Mouse (Mus musculus): ENCODE measurements around the gene Olfr71.

Gene Olfr71

GRCm38 (mm10) chr4:43709869-43710268 lies at the start of gene Olfr71:
TSS of gene Olfr71 (minus strand) at chr4:43710255.
- no peak for DNase-seq

GRCm38 (mm10) chr4:43757213-43757612 lies 47.2 kb upstream of the Olfr71 start:
- no peak for DNase-seq

- DNase-seq = no peak
Measured at GRCm38 (mm10) chr4:43745187-43745586, 35.1 kb upstream of the Olfr71 start.

- DNase-seq = no peak
Measured at GRCm38 (mm10) chr4:43743099-43743498, 33.0 kb upstream of the Olfr71 start.

- no peak for DNase-seq
Measured at GRCm38 (mm10) chr4:43742637-43743036, 32.6 kb upstream of the Olfr71 start.

GRCm38 (mm10) chr4:43741526-43741925 lies 31.5 kb upstream of the Olfr71 start:
- no peak for DNase-seq

- DNase-seq = no peak
Measured at GRCm38 (mm10) chr4:43738989-43739674, 29.1 kb upstream of the Olfr71 start.

- DNase-seq = no peak
Measured at GRCm38 (mm10) chr4:43737144-43737543, 27.1 kb upstream of the Olfr71 start.

GRCm38 (mm10) chr4:43733186-43733585 lies 23.1 kb upstream of the Olfr71 start:
- DNase-seq = no peak

- no peak for DNase-seq
Measured at GRCm38 (mm10) chr4:43732171-43732570, 22.1 kb upstream of the Olfr71 start.

- DNase-seq = no peak
Measured at GRCm38 (mm10) chr4:43730750-43731297, 20.8 kb upstream of the Olfr71 start.

- DNase-seq = no peak
Measured at GRCm38 (mm10) chr4:43729794-43730550, 19.9 kb upstream of the Olfr71 start, which contains the start of gene Spaar. TSS of gene Spaar (plus strand) at chr4:43730034.

- no peak for DNase-seq
Measured at GRCm38 (mm10) chr4:43729126-43729525, 19.1 kb upstream of the Olfr71 start.

- DNase-seq = no peak
Measured at GRCm38 (mm10) chr4:43728576-43728954, 18.5 kb upstream of the Olfr71 start.

- no peak for DNase-seq
Measured at GRCm38 (mm10) chr4:43727718-43728575, 17.9 kb upstream of the Olfr71 start.

- DNase-seq = no peak
Measured at GRCm38 (mm10) chr4:43726995-43727394, 16.9 kb upstream of the Olfr71 start, which contains the start of gene Hrct1. TSS of gene Hrct1 (plus strand) at chr4:43727188.

- DNase-seq = no peak
Measured at GRCm38 (mm10) chr4:43726228-43726993, 16.4 kb upstream of the Olfr71 start.

GRCm38 (mm10) chr4:43724764-43725163 lies 14.7 kb upstream of the Olfr71 start:
- DNase-seq = no peak

GRCm38 (mm10) chr4:43722191-43722590 lies 12.1 kb upstream of the Olfr71 start:
- no peak for DNase-seq

- DNase-seq = no peak
Measured at GRCm38 (mm10) chr4:43720491-43721228, 10.6 kb upstream of the Olfr71 start.

- no peak for DNase-seq
Measured at GRCm38 (mm10) chr4:43713652-43714219, 3.7 kb upstream of the Olfr71 start.
